Mouse (Mus musculus): ENCODE results near the gene Fndc3a. TPM values are rescaled to one million over a fixed set of nuclear protein-coding genes. Genes with fewer than 3 reads are reported as not detected.

Fndc3a gene
- total RNA-seq, 4 experiments from 2014 or later = 43.5 to 56.5 (median 47.7) TPM

DNA sequence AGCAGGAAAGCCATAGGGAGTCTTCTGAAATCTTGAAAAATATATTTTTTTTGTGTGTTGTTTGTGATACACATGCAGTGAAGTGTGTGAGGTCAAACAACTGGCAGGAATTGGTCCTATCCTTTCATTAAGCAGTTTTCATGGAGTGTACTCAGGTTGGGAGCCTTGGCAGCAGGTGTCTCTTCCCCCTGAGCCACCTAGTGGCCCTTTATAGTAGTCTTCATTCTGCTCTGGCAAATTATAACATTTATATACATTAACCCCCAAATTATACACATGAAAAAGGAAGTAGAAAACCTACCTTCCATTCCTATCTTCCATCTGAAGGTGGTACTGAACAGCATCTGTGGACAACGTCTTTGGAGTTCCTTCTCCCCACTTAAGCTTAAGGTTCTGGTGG lies 154.0 kb downstream of the Fndc3a start:
- DNase-seq (ENCODE audit: low spot score in 2 of 2) = no peak

DNA sequence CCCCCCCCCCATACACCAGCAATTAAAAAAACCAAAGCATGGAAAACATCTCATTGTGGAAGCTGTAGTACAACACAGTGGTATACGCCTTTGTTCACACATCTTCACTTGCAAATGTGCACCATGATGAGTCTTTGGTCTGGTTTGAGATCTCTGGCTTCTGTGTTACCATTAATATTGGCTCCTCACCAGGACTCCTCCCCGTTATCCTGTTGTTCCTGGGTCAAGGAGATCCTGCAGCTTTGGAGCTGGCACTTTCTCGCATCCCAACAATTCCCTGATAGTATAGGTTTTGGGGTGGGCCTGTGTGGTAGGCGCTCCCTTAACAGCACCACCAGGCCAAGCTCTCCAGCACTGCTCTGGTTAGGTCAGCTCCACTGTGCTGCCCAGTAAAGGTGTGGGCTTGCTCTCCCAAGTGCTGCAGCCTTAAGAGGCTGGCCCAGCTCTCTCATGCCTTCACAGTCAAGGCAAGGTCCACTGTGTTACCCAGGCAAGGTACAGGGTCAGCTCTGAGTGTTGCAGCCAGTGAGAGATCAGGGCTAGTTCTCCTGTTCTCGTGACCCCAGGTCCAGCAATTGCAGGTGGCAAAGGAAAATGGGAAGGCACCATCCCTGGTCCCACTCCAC lies 173.3 kb downstream of the Fndc3a start:
- no peak for DNase-seq (ENCODE audit: low spot score in 2 of 2)

DNA sequence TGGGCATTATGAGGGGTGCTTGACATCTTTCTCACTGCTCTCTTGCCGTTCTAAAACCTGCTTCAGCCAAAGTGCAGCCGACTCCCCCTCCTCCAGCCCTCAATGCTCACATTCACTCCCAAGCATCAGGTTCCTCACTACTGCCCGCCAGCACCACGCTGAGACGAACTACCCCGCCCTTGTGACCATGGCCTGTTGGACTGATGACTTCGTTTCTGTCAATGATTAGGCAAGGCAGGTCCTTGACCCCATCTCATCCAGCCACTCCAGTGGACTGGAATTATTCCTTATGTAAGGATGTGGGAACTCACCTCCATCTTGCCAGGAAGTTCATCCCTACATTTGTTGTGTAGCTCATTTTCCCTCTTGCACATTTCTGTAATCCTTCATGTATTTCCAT lies 175.9 kb downstream of the Fndc3a start:
- DNase-seq (ENCODE audit: low spot score in 2 of 2) = no peak

DNA sequence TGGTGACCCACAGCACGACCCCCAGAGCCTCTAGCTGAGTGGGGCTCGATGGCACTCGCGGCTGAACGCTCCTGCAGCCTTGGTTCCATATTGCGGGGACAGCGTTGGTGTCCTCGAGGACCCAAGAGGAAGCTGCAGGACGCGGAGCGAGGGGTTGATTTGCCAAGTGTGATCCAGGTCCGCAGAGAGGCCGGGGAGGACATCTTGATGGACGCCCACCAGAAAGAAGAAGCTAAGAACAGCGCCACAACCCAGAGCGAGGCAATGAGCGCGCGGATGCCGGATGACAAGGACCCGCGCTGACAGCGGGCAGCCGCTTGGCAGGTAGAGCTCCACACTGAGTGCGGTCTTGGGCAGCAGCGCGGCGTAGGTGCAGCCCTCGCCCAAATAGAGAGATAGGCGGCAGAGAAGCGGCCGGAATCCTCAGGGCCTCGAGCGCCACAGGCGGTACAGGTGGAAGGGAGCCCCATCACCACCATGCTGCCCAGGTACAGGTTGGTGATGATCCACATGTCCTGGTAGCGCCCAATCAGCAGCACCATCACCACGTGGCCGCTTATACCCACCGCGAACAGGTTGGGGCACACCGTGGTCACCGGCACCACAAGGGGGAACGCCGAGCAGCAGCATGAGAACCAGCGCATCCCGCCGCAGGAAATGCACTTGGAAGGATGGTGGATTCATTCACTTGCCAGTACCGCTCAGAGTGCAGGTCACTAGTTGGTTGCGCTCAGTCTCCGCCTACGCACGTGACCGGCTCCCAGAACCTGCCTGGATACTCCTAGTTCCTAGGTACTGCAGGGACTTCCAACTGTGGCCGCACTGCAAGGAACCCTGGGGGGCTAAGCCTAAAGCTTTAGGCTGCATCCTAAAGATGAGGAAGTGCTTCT lies 177.5 kb downstream of the Fndc3a start:
- DNase-seq (ENCODE audit: low spot score in 2 of 2) = no peak

DNA sequence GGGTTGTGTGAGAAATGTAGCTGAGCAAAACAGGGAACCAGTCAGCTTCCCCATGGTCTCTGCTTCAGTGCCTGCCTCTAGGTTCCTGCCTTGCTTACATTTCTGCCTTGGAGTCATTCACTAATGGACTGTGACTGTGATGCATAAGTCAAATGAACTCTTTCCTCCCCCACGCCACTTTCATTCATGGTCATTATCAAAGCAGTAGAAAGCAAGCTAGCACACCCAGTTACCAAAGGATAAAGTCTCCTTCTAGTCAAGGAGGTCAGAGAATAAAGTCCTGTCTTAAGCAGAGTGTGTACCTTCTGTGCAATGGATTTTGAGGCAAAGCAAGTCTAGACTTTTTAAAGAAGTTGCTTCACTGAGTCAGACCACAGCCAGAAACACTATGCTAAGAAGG lies 182.7 kb downstream of the Fndc3a start:
- no peak for DNase-seq (ENCODE audit: low spot score in 2 of 2)

DNA sequence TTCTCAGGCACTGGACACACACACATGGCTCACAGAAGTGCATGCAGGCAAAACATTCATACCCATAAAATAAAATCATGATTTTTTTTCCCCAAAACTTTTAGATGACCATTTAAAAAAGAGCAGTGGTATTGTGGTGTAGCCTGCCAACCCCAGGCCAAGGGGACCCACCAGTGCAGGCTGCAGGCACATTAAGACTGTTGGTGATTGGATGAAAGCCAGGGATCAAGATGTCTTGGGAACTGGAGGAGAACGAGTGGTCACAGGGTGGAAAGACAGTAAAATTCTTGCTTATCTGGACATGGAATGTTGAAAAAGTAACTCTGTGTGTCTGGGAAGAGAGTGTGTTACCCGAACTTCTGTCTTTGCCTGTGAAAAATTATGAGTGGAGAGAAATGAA lies 190.2 kb downstream of the Fndc3a start:
- DNase-seq (ENCODE audit: low spot score in 2 of 2) = no peak

DNA sequence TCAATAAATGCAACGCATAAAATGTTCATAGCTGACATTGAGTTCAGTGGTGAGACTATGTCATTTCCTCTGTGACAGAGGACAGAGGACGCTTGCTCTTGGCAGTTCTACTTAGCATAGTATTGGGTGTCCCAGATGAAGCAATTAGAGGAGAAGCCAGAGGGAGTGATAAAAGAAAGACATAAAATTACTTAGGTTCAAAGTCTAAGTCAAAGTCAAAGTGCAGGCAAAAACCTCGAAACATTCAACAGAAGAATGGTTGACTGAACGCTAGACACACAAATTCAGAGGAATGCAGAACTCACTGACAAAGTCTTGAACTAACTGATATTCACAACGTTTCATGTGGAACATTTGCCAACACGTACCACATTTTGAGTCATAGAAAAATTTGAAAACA lies 191.0 kb downstream of the Fndc3a start:
- no peak for DNase-seq (ENCODE audit: low spot score in 2 of 2)

DNA sequence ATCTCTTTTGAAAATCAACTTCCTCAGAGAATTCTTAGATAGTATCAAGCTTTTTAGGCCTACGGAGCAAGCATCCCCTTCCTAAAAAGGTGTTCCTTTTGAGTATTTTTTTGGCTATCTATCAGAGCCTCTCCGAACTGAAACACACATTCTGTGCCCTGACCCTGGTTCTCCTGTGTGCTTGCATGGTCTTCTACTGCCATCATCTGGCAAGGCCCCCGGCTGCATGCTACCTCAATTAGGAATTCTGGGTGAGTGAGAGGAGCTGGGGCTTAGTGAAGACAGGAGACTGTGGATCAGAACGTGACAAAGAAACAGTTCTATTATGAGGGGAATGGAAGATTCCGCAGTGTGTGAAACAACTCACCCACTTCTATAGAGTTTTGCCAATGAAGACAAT lies 193.4 kb downstream of the Fndc3a start:
- peak in 1 of 2 experiments; percentile 37 for DNase-seq (ENCODE audit: low spot score in 2 of 2)

DNA sequence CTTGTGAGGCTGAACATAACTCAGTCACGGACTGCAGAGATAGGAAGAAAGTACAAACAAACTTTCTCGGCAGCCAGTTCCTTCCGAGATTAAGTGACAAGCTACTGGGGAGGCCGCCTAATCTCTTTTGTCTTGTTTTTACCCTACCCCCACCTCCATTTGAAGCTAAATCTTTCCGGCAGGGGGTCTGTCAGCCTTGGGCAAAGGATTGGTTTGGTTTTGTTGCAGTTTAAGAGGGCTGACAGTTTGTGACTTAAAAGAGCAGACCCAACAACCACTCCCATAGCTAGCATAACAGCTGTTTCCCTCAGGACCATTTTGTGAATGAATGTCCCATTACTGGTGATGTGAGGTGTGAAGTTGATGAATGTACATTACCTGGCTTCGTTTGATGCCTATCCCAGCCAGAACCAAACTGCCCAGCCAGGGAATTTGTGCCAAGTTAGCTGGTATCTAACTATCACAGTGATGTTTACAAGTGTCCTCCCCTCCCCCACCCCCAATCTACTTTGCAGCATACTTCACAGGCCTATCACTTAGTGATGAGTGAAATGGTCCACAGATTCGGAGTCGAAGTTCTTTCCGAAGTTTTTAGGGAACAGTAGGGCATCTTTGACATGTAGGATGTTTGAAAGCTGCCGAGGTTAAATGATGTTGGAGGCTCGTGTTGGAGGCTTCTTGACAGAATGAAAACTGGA lies 202.9 kb downstream of the Fndc3a start:
- no peak for DNase-seq (ENCODE audit: low spot score in 2 of 2)

DNA sequence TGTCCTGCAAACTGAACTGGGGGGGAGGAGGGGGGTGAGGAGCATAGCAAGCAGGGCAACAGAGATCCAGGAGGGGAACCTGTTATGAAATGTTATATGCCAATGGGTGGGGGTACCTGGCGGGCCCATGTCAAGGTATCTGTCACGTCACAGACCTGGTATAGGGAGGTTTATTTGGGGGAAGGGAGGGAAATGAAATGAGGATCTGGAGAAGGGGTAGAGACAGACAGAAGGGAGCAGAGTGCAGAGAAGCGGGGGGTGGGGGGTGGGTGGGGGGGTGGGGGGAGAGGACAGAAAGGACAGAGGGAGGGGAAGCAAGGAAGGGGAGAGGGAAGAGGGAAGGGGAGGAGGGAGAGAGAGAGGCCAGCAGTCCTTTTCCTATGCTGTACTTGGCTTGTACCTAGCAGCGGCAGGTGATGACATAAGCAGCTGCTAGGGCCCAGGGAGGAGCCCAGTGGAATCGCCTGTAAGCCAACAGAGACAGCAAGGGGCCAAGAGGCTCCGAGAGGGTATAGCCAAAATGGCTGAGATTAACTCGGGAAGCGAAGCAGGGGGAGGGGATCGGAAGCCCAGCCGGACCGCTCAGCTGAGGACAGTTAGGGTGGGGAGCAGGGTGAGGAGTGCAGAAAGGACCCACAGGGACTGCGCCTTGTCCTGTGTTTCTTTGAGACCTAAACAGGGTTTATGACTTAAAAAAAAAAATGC lies 203.6 kb downstream of the Fndc3a start:
- DNase-seq (ENCODE audit: low spot score in 2 of 2) = no peak

DNA sequence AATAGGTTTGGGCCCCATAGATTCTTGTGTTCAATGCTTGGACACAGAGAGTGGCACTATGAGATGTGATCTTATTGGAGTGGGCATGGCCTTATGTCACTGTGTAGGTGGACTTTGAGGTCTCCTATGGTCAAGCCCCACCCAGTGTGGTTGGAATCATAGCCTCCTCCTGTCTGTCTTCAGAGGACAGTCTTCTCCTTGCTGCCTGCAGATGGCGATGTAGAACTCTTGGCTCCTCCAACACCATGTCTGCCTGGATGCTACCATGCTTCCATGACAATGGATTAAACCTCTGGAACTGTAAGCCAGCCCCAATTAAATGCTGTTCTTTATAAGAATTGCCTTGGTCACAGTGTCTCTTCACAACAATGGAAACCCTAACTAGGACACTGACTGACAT lies 204.8 kb downstream of the Fndc3a start:
- no peak for DNase-seq (ENCODE audit: low spot score in 2 of 2)

DNA sequence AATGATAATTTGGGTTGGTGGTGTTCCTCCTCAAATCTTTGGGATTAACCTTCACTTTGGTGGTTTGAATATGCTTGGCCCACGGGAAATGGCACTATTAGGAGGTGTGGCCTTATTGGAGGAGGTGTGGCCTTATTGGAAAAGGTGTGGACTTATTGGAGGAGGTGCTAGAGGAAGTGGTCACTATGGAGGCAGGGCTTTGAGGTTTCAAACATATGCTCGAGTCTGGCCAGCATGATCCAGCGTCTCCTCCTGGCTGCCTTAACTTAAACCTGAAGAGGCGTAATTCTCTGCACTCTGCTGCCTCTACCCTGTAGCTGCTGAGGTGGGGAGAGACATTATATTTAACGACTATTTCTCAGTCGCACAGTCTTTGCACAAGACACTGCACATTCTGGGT lies 206.6 kb downstream of the Fndc3a start:
- DNase-seq (ENCODE audit: low spot score in 2 of 2) = no peak

DNA sequence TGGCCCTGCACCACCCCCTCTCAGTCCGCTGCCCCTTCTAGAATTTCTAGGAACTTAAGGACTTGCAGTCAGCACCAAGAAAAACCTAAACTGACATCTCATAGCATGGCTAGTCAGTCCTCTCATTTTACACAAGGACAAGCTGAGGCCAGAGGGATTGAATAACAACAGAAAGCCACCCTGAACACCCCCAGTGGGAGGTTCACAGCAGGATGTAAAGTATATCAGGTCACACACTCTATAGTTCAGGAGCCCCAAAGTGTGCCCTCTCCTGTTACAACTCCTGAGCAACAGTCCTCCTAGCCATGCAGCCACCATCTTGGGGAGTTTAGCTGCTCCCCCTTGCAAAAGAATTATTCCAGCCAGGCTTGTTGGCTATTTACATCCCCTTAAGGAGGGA lies 216.0 kb downstream of the Fndc3a start:
- no peak for DNase-seq (ENCODE audit: low spot score in 2 of 2)

DNA sequence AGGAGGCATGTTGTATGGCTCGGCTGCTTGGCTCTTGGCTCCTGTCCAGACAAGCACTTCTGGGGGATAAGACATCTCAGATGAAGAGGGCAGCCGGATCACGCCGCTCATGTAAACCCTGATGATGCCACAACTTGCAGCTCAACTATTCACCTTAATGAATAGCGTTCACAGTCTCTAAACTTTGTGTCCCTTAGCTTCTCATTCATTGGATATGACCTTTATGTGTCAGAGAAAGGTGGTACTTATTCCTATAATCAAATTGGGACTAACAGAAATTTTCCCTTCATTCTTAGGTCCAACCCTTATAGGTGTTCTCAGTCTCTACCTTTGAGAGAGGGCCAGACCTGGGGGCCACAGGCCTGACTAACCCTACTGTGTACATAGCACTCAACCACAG lies 218.1 kb downstream of the Fndc3a start, which contains the start of gene Gm9195:
Gm9195 (minus strand) TSS at position 101 of the 400 bp plus-strand sequence.
- DNase-seq (ENCODE audit: low spot score in 2 of 2) = no peak

DNA sequence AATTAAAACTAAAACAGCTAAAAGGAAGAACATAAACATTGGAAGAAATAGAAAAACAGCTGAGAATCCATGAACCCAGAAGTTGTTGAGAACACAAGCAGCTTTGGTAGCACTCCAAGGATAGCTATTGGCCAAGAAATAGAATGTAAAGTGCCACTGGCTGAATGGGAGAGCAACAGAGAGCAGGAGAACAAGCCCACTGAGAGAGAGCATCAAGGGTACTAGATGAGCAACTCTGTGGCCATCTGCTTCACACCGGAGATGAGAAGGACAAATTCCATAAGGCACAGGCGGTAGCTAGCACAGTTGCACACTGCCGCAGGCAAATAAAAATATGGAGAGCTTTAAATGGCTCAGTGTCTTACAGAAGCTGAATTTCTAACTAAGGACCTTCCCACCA lies 219.4 kb downstream of the Fndc3a start:
- DNase-seq (ENCODE audit: low spot score in 2 of 2) = peak; percentile 12 to 19

Other genes starting within 250 kb of the Fndc3a start
- not detected for gene Gm9195, start 218.2 kb downstream of the Fndc3a start, total RNA-seq (2022)